Mouse (Mus musculus): ENCODE measurements around the gene Il3.
"Not testable (repeated sequence)": the region's sequence is repeated elsewhere in the genome, so short reads cannot be mapped to it uniquely, and the experiment has no call there.

Il3 gene

GRCm38 (mm10) chr11:54267177-54267576 lies at the start of gene Il3:
Il3 (minus strand) TSS chr11:54267277.
- DNase-seq (ENCODE audit: low spot score): no peak

GRCm38 (mm10) chr11:54315336-54315735 lies 48.3 kb upstream of the Il3 start:
- no peak for DNase-seq (ENCODE audit: low spot score)

- no peak for DNase-seq (ENCODE audit: low spot score)
Measured at GRCm38 (mm10) chr11:54314740-54315139, 47.7 kb upstream of the Il3 start.

- DNase-seq (ENCODE audit: low spot score): no peak
Measured at GRCm38 (mm10) chr11:54313391-54314360, 46.6 kb upstream of the Il3 start.

GRCm38 (mm10) chr11:54312603-54313002 lies 45.5 kb upstream of the Il3 start:
- no peak for DNase-seq (ENCODE audit: low spot score)

- DNase-seq (ENCODE audit: low spot score): peak; percentile 10
Measured at GRCm38 (mm10) chr11:54312021-54312420, 44.9 kb upstream of the Il3 start.

- DNase-seq (ENCODE audit: low spot score): no peak
Measured at GRCm38 (mm10) chr11:54310588-54310987, 43.5 kb upstream of the Il3 start.

GRCm38 (mm10) chr11:54307139-54307816 lies 40.2 kb upstream of the Il3 start:
- peak; percentile 44 for DNase-seq (ENCODE audit: low spot score)

- DNase-seq (ENCODE audit: low spot score): no peak
Measured at GRCm38 (mm10) chr11:54305331-54305730, 38.3 kb upstream of the Il3 start.

GRCm38 (mm10) chr11:54304471-54304873 lies 37.4 kb upstream of the Il3 start:
- no peak for DNase-seq (ENCODE audit: low spot score)

- DNase-seq (ENCODE audit: low spot score): no peak
Measured at GRCm38 (mm10) chr11:54303728-54304470, 36.8 kb upstream of the Il3 start, which contains the start of gene Acsl6. Acsl6 (plus strand) TSS chr11:54303798.

GRCm38 (mm10) chr11:54303076-54303727 lies 36.1 kb upstream of the Il3 start:
- no peak for DNase-seq (ENCODE audit: low spot score)

- DNase-seq (ENCODE audit: low spot score): no peak
Measured at GRCm38 (mm10) chr11:54302606-54303005, 35.5 kb upstream of the Il3 start.

GRCm38 (mm10) chr11:54301994-54302393 lies 34.9 kb upstream of the Il3 start:
- DNase-seq (ENCODE audit: low spot score): no peak

- no peak for DNase-seq (ENCODE audit: low spot score)
Measured at GRCm38 (mm10) chr11:54298777-54299176, 31.7 kb upstream of the Il3 start.

GRCm38 (mm10) chr11:54297471-54297870 lies 30.4 kb upstream of the Il3 start:
- not testable (repeated sequence) for DNase-seq (ENCODE audit: low spot score)

GRCm38 (mm10) chr11:54296734-54297133 lies 29.7 kb upstream of the Il3 start:
- no peak for DNase-seq (ENCODE audit: low spot score)

GRCm38 (mm10) chr11:54295971-54296370 lies 28.9 kb upstream of the Il3 start:
- DNase-seq (ENCODE audit: low spot score): no peak

GRCm38 (mm10) chr11:54293980-54294807 lies 27.1 kb upstream of the Il3 start:
- DNase-seq (ENCODE audit: low spot score): no peak

GRCm38 (mm10) chr11:54292163-54292562 lies 25.1 kb upstream of the Il3 start:
- no peak for DNase-seq (ENCODE audit: low spot score)

Measured in ovary, adult 18-20 months (tissue).